Mouse (Mus musculus) neural tube, embryonic 15.5 days (tissue): ENCODE data around the gene Cnmd. TPM values are rescaled to one million over a fixed set of nuclear protein-coding genes. Genes with fewer than 3 reads are reported as not detected.
A peak's percentile ranks its signal among the peaks of the same experiment; 100 is the strongest.

Source experiments
- ATAC-seq: fragments of 200-750 bp; cut with Nextera tagmentation; 2 replicates; pipeline ENCODE4 v1.8.0; 2017; ENCODE audit warnings: mild to moderate bottlenecking, moderate TSS enrichment, moderate library complexity; ENCODE audit not compliant: low FRiP score
- H3K27ac ChIP-seq: fragments of 300-500 bp; sonication (generic); replicated peaks from 2 replicates; pipeline ENCODE4 v1.5.1; 2015; ENCODE audit warnings: mild to moderate bottlenecking, inconsistent platforms
- H3K27me3 ChIP-seq: fragments of 300-500 bp; sonication (generic); replicated peaks from 2 replicates; pipeline ENCODE4 v1.6.1; 2015; ENCODE audit warnings: inconsistent platforms
- H3K36me3 ChIP-seq: fragments of 300-500 bp; sonication (generic); 2 replicates; pipeline ENCODE4 v1.6.1; 2015; ENCODE audit warnings: inconsistent platforms
- H3K4me1 ChIP-seq: fragments of 300-500 bp; sonication (generic); 2 replicates; pipeline ENCODE4 v1.6.1; 2015; ENCODE audit warnings: inconsistent platforms
- H3K4me2 ChIP-seq: fragments of 300-500 bp; sonication (generic); 2 replicates; pipeline ENCODE4 v1.6.1; 2015; ENCODE audit warnings: inconsistent platforms, mild to moderate bottlenecking, moderate library complexity
- H3K4me3 ChIP-seq: fragments of 300-500 bp; sonication (generic); replicated peaks from 2 replicates; pipeline ENCODE4 v1.5.1; 2015; ENCODE audit warnings: mild to moderate bottlenecking, inconsistent platforms
- H3K9ac ChIP-seq: fragments of 300-500 bp; sonication (generic); replicated peaks from 2 replicates; pipeline ENCODE4 v1.6.1; 2015; ENCODE audit warnings: mild to moderate bottlenecking, inconsistent platforms
- H3K9me3 ChIP-seq: fragments of 300-500 bp; sonication (generic); replicated peaks from 2 replicates; pipeline ENCODE4 v1.6.1; 2016; ENCODE audit warnings: inconsistent platforms
- WGBS: fragments of 180-500 bp; shearing (Covaris S2); methylation state at CpG from one replicate; pipeline ENCODE4 v1.1.7; 2015; ENCODE audit warnings: mixed read lengths; 5-methylcytosine and 5-hydroxymethylcytosine counted together
- polyA plus RNA-seq: library from polyadenylated mRNA; unstranded; fragments of >200 nt; fragmentation: Nextera tagmentation; extraction: Ambion mirVana; gene quantifications from 2 replicates; pipeline ENCODE4 v1.2.1, GENCODE M21; 2015

Cnmd gene
- polyA plus RNA-seq, 1 experiment from 2014 or later: 21.9 TPM

- no peaks in the 10 kb centered on the region for H3K9me3 ChIP-seq
- no peak overlapping the region for H3K9ac ChIP-seq
- no peak overlapping the region for H3K27ac ChIP-seq
- ATAC-seq: no peak
- H3K4me3 ChIP-seq: no peak overlapping the region
- H3K36me3 ChIP-seq: no peaks in the 10 kb centered on the region
- no peaks in the 10 kb centered on the region for H3K4me1 ChIP-seq
- no peaks in the 10 kb centered on the region for H3K27me3 ChIP-seq
- WGBS: 49% methylated on average over 4 of the region's 4 CpGs
- H3K4me2 ChIP-seq: no peak overlapping the region
These were observed 25.2 kb downstream of the Cnmd start for GRCm38 (mm10) chr14:79636814-79637213.

GRCm38 (mm10) chr14:79633196-79633595 is 28.8 kb downstream of the Cnmd start:
- WGBS: 95% methylated on average over 2 of the region's 2 CpGs
- Histone ChIP-seq H3K36me3 (peaks cover 14% of the 10 kb centered on the region; the same call in 1 of the 2 replicates), H3K4me1 (no peaks in the 10 kb centered on the region), H3K27ac (no peak overlapping the region), H3K4me2 (no peak overlapping the region), H3K9ac (no peak overlapping the region), H3K9me3 (no peaks in the 10 kb centered on the region), H3K27me3 (no peaks in the 10 kb centered on the region), H3K4me3 (no peak overlapping the region)
- no peak for ATAC-seq

- Histone ChIP-seq H3K9ac (no peak overlapping the region), H3K4me2 (no peak overlapping the region), H3K36me3 (peaks cover 22% of the 10 kb centered on the region; the same call in 1 of the 2 replicates), H3K27me3 (no peaks in the 10 kb centered on the region), H3K27ac (no peak overlapping the region), H3K9me3 (no peaks in the 10 kb centered on the region), H3K4me3 (no peak overlapping the region), H3K4me1 (no peaks in the 10 kb centered on the region)
- 87% methylated on average over 6 of the region's 6 CpGs for WGBS
- no peak for ATAC-seq
These were observed 29.6 kb downstream of the Cnmd start for GRCm38 (mm10) chr14:79632330-79632729.

GRCm38 (mm10) chr14:79621143-79621542 is 40.8 kb downstream of the Cnmd start:
- no peaks in the 10 kb centered on the region for H3K4me1 ChIP-seq
- H3K36me3 ChIP-seq: peaks cover 46% of the 10 kb centered on the region
- no peak for ATAC-seq

GRCm38 (mm10) chr14:79619802-79620201 is 42.2 kb downstream of the Cnmd start:
- Histone ChIP-seq H3K4me2 (no peak overlapping the region), H3K4me3 (no peak overlapping the region), H3K4me1 (no peaks in the 10 kb centered on the region), H3K36me3 (peaks cover 44% of the 10 kb centered on the region), H3K9ac (no peak overlapping the region), H3K27me3 (no peaks in the 10 kb centered on the region), H3K27ac (no peak overlapping the region), H3K9me3 (no peaks in the 10 kb centered on the region)
- ATAC-seq: no peak
- 93% methylated on average over 7 of the region's 7 CpGs for WGBS

More at GRCm38 (mm10) chr14:79621143-79621542, 40.8 kb downstream of the Cnmd start:
- WGBS: 86% methylated on average over 3 of the region's 3 CpGs
- Histone ChIP-seq H3K27ac (no peak overlapping the region), H3K4me3 (no peak overlapping the region), H3K9ac (no peak overlapping the region), H3K27me3 (no peaks in the 10 kb centered on the region), H3K9me3 (no peaks in the 10 kb centered on the region), H3K4me2 (no peak overlapping the region)

GRCm38 (mm10) chr14:79617121-79617828 is 44.7 kb downstream of the Cnmd start:
- Histone ChIP-seq H3K27me3 (no peaks in the 10 kb centered on the region), H3K4me3 (no peak overlapping the region), H3K4me2 (no peak overlapping the region), H3K9me3 (no peaks in the 10 kb centered on the region), H3K4me1 (no peaks in the 10 kb centered on the region), H3K9ac (no peak overlapping the region), H3K36me3 (peaks cover 52% of the 10 kb centered on the region), H3K27ac (no peak overlapping the region)
- ATAC-seq: peak; percentile 84
- WGBS: 79% methylated on average over 8 of the region's 8 CpGs

GRCm38 (mm10) chr14:79608286-79608685 is 53.7 kb downstream of the Cnmd start:
- Histone ChIP-seq H3K9ac (no peak overlapping the region), H3K4me1 (no peaks in the 10 kb centered on the region), H3K27me3 (no peaks in the 10 kb centered on the region), H3K4me2 (no peak overlapping the region), H3K27ac (no peak overlapping the region), H3K9me3 (no peaks in the 10 kb centered on the region), H3K36me3 (peaks cover 75% of the 10 kb centered on the region), H3K4me3 (no peak overlapping the region)
- WGBS: 94% methylated on average over 6 of the region's 6 CpGs
- ATAC-seq: no peak

- Histone ChIP-seq H3K9ac (no peak overlapping the region), H3K9me3 (no peaks in the 10 kb centered on the region), H3K27ac (no peak overlapping the region), H3K27me3 (no peaks in the 10 kb centered on the region), H3K4me3 (no peak overlapping the region), H3K36me3 (peaks cover 73% of the 10 kb centered on the region), H3K4me2 (no peak overlapping the region), H3K4me1 (no peaks in the 10 kb centered on the region)
- 97% methylated on average over 4 of the region's 4 CpGs for WGBS
- no peak for ATAC-seq
These were observed 54.6 kb downstream of the Cnmd start for GRCm38 (mm10) chr14:79607352-79607751.

- no peaks in the 10 kb centered on the region for H3K27me3 ChIP-seq
- no peak overlapping the region for H3K27ac ChIP-seq
- no peaks in the 10 kb centered on the region for H3K9me3 ChIP-seq
- 91% methylated on average over 3 of the region's 3 CpGs for WGBS
- H3K4me2 ChIP-seq: no peak overlapping the region
- H3K4me3 ChIP-seq: no peak overlapping the region
- H3K36me3 ChIP-seq: peaks cover 71% of the 10 kb centered on the region
- ATAC-seq: no peak
- no peaks in the 10 kb centered on the region for H3K4me1 ChIP-seq
- no peak overlapping the region for H3K9ac ChIP-seq
These were observed 55.1 kb downstream of the Cnmd start for GRCm38 (mm10) chr14:79606867-79607266.

GRCm38 (mm10) chr14:79606392-79606791 is 55.6 kb downstream of the Cnmd start:
- no peaks in the 10 kb centered on the region for H3K9me3 ChIP-seq
- H3K4me1 ChIP-seq: no peaks in the 10 kb centered on the region
- H3K9ac ChIP-seq: no peak overlapping the region
- no peak overlapping the region for H3K4me3 ChIP-seq
- no peak overlapping the region for H3K27ac ChIP-seq
- 94% methylated on average over 6 of the region's 6 CpGs for WGBS
- H3K4me2 ChIP-seq: no peak overlapping the region
- H3K27me3 ChIP-seq: no peaks in the 10 kb centered on the region
- ATAC-seq: no peak
- H3K36me3 ChIP-seq: peaks cover 72% of the 10 kb centered on the region

GRCm38 (mm10) chr14:79605881-79606280 is 56.1 kb downstream of the Cnmd start:
- Histone ChIP-seq H3K27ac (no peak overlapping the region), H3K4me2 (no peak overlapping the region), H3K9ac (no peak overlapping the region), H3K4me3 (no peak overlapping the region), H3K27me3 (no peaks in the 10 kb centered on the region), H3K36me3 (peaks cover 72% of the 10 kb centered on the region), H3K9me3 (no peaks in the 10 kb centered on the region), H3K4me1 (no peaks in the 10 kb centered on the region)
- ATAC-seq: no peak
- WGBS: 66% methylated on average over 2 of the region's 2 CpGs

- Histone ChIP-seq H3K9me3 (no peaks in the 10 kb centered on the region), H3K27me3 (no peaks in the 10 kb centered on the region), H3K9ac (no peak overlapping the region), H3K36me3 (peaks cover 38% of the 10 kb centered on the region), H3K4me3 (no peak overlapping the region), H3K4me1 (0 out of 2 replicates have a peak, but pooled peaks cover 4% of the 10 kb centered on the region), H3K27ac (no peak overlapping the region), H3K4me2 (no peak overlapping the region)
- WGBS: 83% methylated on average over 4 of the region's 4 CpGs
- ATAC-seq: no peak
These were observed 65.4 kb downstream of the Cnmd start for GRCm38 (mm10) chr14:79596602-79597001.
